Mouse (Mus musculus): ENCODE data around the gene Dchs1. TPM values are rescaled to one million over a fixed set of nuclear protein-coding genes. Genes with fewer than 3 reads are reported as not detected.
"Not testable (repeated sequence)": the region's sequence is repeated elsewhere in the genome, so short reads cannot be mapped to it uniquely, and the experiment has no call there.

Dchs1 gene
- polyA plus RNA-seq, 1 experiment from 2014 or later = 5.6 TPM

GRCm38 (mm10) chr7:105752716-105753115, 34.7 kb downstream of the Dchs1 start:
- WGBS = 96% methylated on average over 2 of the region's 2 CpGs
- DNase-seq (ENCODE audit: low spot score) (no peak), ATAC-seq (replicated peaks; ENCODE audit: low FRiP score, low read depth) (peak; percentile 16; the same call in 1 of the 2 replicates)
- Histone ChIP-seq H3K4me2 (ENCODE audit: low read length) (no peak overlapping the region), H3K27ac (no peak overlapping the region), H3K4me3 (replicated peaks; ENCODE audit: low read depth, low read length) (no peak overlapping the region), H3K36me3 (ENCODE audit: insufficient read depth, low read length) (peaks cover 11% of the 10 kb centered on the region; the same call in 1 of the 2 replicates), H3K27me3 (ENCODE audit: insufficient read depth, low read length) (no peaks in the 10 kb centered on the region), H3K9ac (ENCODE audit: low read depth, low read length) (no peak overlapping the region), H3K9me3 (replicated peaks; ENCODE audit: low read length) (no peaks in the 10 kb centered on the region), H3K4me1 (replicated peaks; ENCODE audit: insufficient read depth, low read length) (peaks cover 3% of the 10 kb centered on the region; the same call in 1 of the 2 replicates)
- no peak for TF ChIP-seq CTCF (IDR thresholded peaks at IDR 0.05; ENCODE audit: low read depth)

GRCm38 (mm10) chr7:105751491-105752433, 35.7 kb downstream of the Dchs1 start, which contains the start of gene Tpp1:
Gene Tpp1 (minus strand): TSS chr7:105752235.
- Histone ChIP-seq H3K4me2 (ENCODE audit: low read length) (peak within 1 kb of the TSS; percentile 92), H3K9me3 (replicated peaks; ENCODE audit: low read length) (no peaks in the 10 kb centered on the region), H3K27me3 (ENCODE audit: insufficient read depth, low read length) (no peaks in the 10 kb centered on the region), H3K36me3 (ENCODE audit: insufficient read depth, low read length) (peaks cover 10% of the 10 kb centered on the region; the same call in 1 of the 2 replicates), H3K4me3 (replicated peaks; ENCODE audit: low read depth, low read length) (peak within 1 kb of the TSS; percentile 68), H3K4me1 (replicated peaks; ENCODE audit: insufficient read depth, low read length) (peaks cover 3% of the 10 kb centered on the region; the same call in 1 of the 2 replicates), H3K27ac (peak within 1 kb of the TSS; percentile 50; the same call in 1 of the 2 replicates), H3K9ac (ENCODE audit: low read depth, low read length) (peak within 1 kb of the TSS; percentile 64)
- DNase-seq (ENCODE audit: low spot score) = peak; percentile 97
- ATAC-seq (replicated peaks; ENCODE audit: low FRiP score, low read depth) = peak; percentile 94
- no peak for TF ChIP-seq CTCF (IDR thresholded peaks at IDR 0.05; ENCODE audit: low read depth)
- 18% methylated on average over 20 of the region's 20 CpGs for WGBS

DNA sequence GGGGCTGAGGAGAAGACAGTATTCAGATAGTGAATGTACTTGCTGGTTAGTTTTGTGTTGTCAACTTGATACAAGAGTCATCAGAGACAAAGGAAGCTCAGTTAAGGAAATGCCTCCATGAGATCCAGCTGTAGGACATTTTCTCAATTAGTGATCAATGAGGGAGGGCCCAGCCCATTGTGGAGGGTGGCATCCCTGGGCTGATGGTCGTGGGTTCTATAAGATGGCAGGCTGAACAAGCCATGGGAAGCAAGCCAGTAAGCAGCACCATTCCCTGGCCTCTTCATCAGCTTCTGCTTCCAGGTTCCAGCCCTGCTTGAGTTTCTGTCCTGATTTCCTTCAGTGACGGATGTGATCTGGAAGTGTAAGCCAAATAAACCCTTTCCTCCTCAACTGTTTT, 39.7 kb downstream of the Dchs1 start:
- Histone ChIP-seq H3K4me2 (ENCODE audit: low read length) (no peak overlapping the region), H3K4me1 (replicated peaks; ENCODE audit: insufficient read depth, low read length) (peaks cover 3% of the 10 kb centered on the region; the same call in 1 of the 2 replicates), H3K36me3 (ENCODE audit: insufficient read depth, low read length) (peaks cover 6% of the 10 kb centered on the region; the same call in 1 of the 2 replicates), H3K9me3 (replicated peaks; ENCODE audit: low read length) (no peaks in the 10 kb centered on the region), H3K9ac (ENCODE audit: low read depth, low read length) (no peak overlapping the region), H3K4me3 (replicated peaks; ENCODE audit: low read depth, low read length) (no peak overlapping the region), H3K27ac (no peak overlapping the region), H3K27me3 (ENCODE audit: insufficient read depth, low read length) (no peaks in the 10 kb centered on the region)
- TF ChIP-seq CTCF (IDR thresholded peaks at IDR 0.05; ENCODE audit: low read depth) = no peak
- WGBS = 85% methylated on average over 2 of the region's 2 CpGs
- DNase-seq (ENCODE audit: low spot score) = no peak
- no peak for ATAC-seq (replicated peaks; ENCODE audit: low FRiP score, low read depth)

- H3K9ac ChIP-seq (ENCODE audit: low read depth, low read length) = peak within 1 kb of the TSS; percentile 90
- DNase-seq (ENCODE audit: low spot score) (peak; percentile 96), ATAC-seq (replicated peaks; ENCODE audit: low FRiP score, low read depth) (peak; percentile 97)
- WGBS = under 1% methylated on average over 64 of the region's 67 CpGs
- H3K36me3 ChIP-seq (ENCODE audit: insufficient read depth, low read length) = peaks cover 30% of the 10 kb centered on the region
- peak within 1 kb of the TSS; percentile 83 for H3K4me3 ChIP-seq (replicated peaks; ENCODE audit: low read depth, low read length)
- H3K27me3 ChIP-seq (ENCODE audit: insufficient read depth, low read length) = no peaks in the 10 kb centered on the region
- no peaks in the 10 kb centered on the region; the same call in 1 of the 2 replicates for H3K4me1 ChIP-seq (replicated peaks; ENCODE audit: insufficient read depth, low read length)
- H3K27ac ChIP-seq = peak within 1 kb of the TSS; percentile 87
- peak within 1 kb of the TSS; percentile 94 for H3K4me2 ChIP-seq (ENCODE audit: low read length)
- peak; percentile 52 for TF ChIP-seq CTCF (IDR thresholded peaks at IDR 0.05; ENCODE audit: low read depth)
- H3K9me3 ChIP-seq (replicated peaks; ENCODE audit: low read length) = no peaks in the 10 kb centered on the region
Measured at GRCm38 (mm10) chr7:105743926-105744590, 43.4 kb downstream of the Dchs1 start, which contains the start of gene Taf10. Gene Taf10 (minus strand): TSS chr7:105744361.

- H3K9me3 ChIP-seq (replicated peaks; ENCODE audit: low read length) = not testable (repeated sequence)
Measured at GRCm38 (mm10) chr7:105743246-105743925, 44.1 kb downstream of the Dchs1 start.

DNA sequence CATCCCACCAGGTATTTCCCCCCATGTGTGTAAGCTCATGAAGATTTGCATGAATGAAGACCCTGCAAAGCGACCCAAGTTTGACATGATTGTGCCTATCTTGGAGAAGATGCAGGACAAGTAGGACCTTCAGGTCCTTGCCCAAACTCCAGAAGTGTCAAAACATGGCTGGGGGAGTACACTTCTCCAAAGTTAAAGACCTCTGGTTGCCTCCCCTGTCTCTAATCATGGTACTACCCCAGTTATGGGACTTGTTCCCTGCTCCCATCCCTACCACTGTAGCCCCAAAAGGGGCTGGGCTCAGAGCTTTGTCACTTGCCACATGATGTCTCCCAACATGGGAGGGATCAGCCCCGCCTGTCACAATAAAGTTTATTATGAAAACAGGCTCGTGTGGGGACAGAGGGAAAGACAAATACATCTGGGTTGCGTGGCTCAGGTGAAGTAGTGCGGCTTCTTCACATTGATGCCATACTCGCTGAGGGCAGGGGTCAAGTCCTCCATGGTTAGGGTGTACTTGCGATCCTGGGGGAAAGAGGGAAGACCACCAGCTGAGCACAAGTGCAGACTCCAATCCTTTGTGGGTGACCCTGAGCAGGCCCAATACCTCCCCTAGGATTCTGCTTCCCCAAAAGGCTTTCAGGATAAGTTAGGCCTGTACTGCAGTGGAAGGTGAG, 44.8 kb downstream of the Dchs1 start:
- not testable (repeated sequence) for H3K4me2 ChIP-seq (ENCODE audit: low read length); H3K9ac ChIP-seq (ENCODE audit: low read depth, low read length)

More at GRCm38 (mm10) chr7:105743246-105743925, 44.1 kb downstream of the Dchs1 start:
- H3K4me3 ChIP-seq (replicated peaks; ENCODE audit: low read depth, low read length) = peak overlapping the region; percentile 83
- H3K4me1 ChIP-seq (replicated peaks; ENCODE audit: insufficient read depth, low read length); DNase-seq (ENCODE audit: low spot score); H3K27me3 ChIP-seq (ENCODE audit: insufficient read depth, low read length): not testable (repeated sequence)
- ATAC-seq (replicated peaks; ENCODE audit: low FRiP score, low read depth) = peak; percentile 33; the same call in 1 of the 2 replicates
- peak overlapping the region; percentile 90 for H3K9ac ChIP-seq (ENCODE audit: low read depth, low read length)
- peak overlapping the region; percentile 87; the same call in 1 of the 2 replicates for H3K27ac ChIP-seq
- peak overlapping the region; percentile 94 for H3K4me2 ChIP-seq (ENCODE audit: low read length)
- 35% methylated on average over 20 of the region's 20 CpGs for WGBS
- H3K36me3 ChIP-seq (ENCODE audit: insufficient read depth, low read length) = peaks cover 30% of the 10 kb centered on the region

More for the DNA sequence above, 44.8 kb downstream of the Dchs1 start:
- H3K27me3 ChIP-seq (ENCODE audit: insufficient read depth, low read length); H3K9me3 ChIP-seq (replicated peaks; ENCODE audit: low read length); DNase-seq (ENCODE audit: low spot score); H3K27ac ChIP-seq; H3K4me3 ChIP-seq (replicated peaks; ENCODE audit: low read depth, low read length); ATAC-seq (replicated peaks; ENCODE audit: low FRiP score, low read depth): not testable (repeated sequence)
- Histone ChIP-seq H3K36me3 (ENCODE audit: insufficient read depth, low read length) (peaks cover 30% of the 10 kb centered on the region), H3K4me1 (replicated peaks; ENCODE audit: insufficient read depth, low read length) (peaks cover 10% of the 10 kb centered on the region)
- 77% methylated on average over 7 of the region's 7 CpGs for WGBS
